Mouse (Mus musculus): ENCODE data around the gene Serp2. TPM values are rescaled to one million over a fixed set of nuclear protein-coding genes. Genes with fewer than 3 reads are reported as not detected.

Gene Serp2
- total and polyA plus RNA-seq, 2 experiments from 2014 or later: 199 to 271 TPM

DNA sequence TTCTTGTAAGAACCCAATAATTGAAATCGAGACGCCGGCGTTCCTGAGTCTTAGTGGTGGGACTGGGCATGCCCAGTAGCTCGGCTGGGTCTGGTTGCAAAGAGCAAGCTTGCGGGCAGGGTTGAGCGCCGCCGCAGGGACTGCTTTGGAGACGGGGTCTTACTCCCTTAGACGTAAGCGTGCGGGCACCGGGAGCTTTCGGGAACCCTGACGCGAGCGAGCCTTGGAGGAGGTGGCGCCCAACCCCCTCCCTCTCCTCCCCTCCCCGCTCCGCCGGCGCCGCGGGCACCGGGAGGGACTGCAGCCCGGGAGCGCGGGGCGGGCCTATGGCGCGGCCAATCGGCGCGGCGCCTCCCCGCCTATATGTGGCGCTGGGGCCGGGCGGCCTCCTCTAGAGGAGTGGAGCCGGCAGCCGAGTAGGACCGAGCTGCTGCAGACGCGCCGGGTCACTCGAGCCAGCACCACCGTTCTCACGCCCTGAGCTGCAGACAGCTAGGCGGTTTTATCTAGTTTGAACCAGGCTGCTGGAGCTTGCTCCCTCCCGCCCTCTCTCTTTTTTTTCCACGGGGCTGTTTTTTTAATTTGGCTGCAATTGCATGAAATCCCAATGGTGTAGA is 52.5 kb downstream of the Serp2 start:
- under 1% methylated on average over 44 of the region's 52 CpGs for WGBS

DNA sequence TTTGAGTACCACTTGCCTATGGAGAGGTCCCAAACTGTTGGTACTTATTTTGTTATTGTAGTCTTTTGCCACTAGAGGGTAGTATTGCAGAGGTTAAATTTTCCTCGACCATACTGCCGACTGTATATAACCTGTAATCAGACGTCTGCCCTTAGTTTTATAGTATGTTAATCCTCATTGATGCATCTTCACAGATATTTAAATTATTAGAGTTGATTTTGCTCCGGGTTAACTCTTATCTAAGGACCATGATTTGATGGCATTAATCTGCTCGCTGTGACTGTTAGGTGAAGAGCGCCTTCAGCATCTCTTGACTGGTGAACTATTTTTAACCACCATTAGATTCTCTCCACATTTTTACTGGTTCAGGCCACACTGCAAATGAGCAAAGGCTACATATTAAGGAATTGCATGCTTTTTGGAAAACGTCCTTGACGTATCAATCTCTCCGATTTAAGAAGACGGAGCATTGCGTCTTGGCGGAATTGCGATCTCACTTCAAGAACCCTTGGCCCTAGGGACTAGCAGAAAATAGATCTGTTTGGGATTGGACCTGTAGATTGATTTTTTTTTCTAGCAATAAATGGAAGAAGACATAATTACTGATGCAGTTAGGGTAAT is 53.3 kb downstream of the Serp2 start:
- peak overlapping the region; percentile 95 for H3K4me2 ChIP-seq (ENCODE audit: low read depth, low read length, poor library complexity, severe bottlenecking)
- H3K27me3 ChIP-seq (ENCODE audit: insufficient read depth, low read length): no peaks in the 10 kb centered on the region
- TF ChIP-seq CTCF (IDR thresholded peaks at IDR 0.05): peak; percentile 82
- 4% methylated on average over 13 of the region's 13 CpGs for WGBS
- H3K36me3 ChIP-seq (ENCODE audit: insufficient read depth, low read length): peaks cover 10% of the 10 kb centered on the region; the same call in 1 of the 2 replicates
- H3K27ac ChIP-seq (ENCODE audit: low read depth, low read length): peak overlapping the region; percentile 100
- ATAC-seq (ENCODE audit: low FRiP score) (no peak), DNase-seq (ENCODE audit: low spot score) (peak; percentile 82)
- H3K9ac ChIP-seq (replicated peaks; ENCODE audit: low read length, poor library complexity, severe bottlenecking): peak overlapping the region; percentile 99
- peak overlapping the region; percentile 69 for H3K4me3 ChIP-seq (ENCODE audit: low read depth, low read length)
- H3K4me1 ChIP-seq (ENCODE audit: insufficient read depth, low read length): peaks cover 10% of the 10 kb centered on the region; the same call in 1 of the 2 replicates
- H3K9me3 ChIP-seq (ENCODE audit: low read length): no peaks in the 10 kb centered on the region

More for the DNA sequence above, 52.5 kb downstream of the Serp2 start:
- H3K27ac ChIP-seq (ENCODE audit: low read depth, low read length): peak overlapping the region; percentile 100
- H3K4me3 ChIP-seq (ENCODE audit: low read depth, low read length): peak overlapping the region; percentile 69
- peak overlapping the region; percentile 99 for H3K9ac ChIP-seq (replicated peaks; ENCODE audit: low read length, poor library complexity, severe bottlenecking)
- H3K4me1 ChIP-seq (ENCODE audit: insufficient read depth, low read length): peaks cover 11% of the 10 kb centered on the region; the same call in 1 of the 2 replicates
- TF ChIP-seq CTCF (IDR thresholded peaks at IDR 0.05): peak; percentile 1; the same call in 1 of the 2 replicates
- peak; percentile 92 for ATAC-seq (ENCODE audit: low FRiP score)
- peaks cover 10% of the 10 kb centered on the region; the same call in 1 of the 2 replicates for H3K36me3 ChIP-seq (ENCODE audit: insufficient read depth, low read length)
- peak overlapping the region; percentile 95 for H3K4me2 ChIP-seq (ENCODE audit: low read depth, low read length, poor library complexity, severe bottlenecking)
- DNase-seq (ENCODE audit: low spot score): peak; percentile 97
- no peaks in the 10 kb centered on the region for H3K27me3 ChIP-seq (ENCODE audit: insufficient read depth, low read length)
- no peaks in the 10 kb centered on the region for H3K9me3 ChIP-seq (ENCODE audit: low read length)

DNA sequence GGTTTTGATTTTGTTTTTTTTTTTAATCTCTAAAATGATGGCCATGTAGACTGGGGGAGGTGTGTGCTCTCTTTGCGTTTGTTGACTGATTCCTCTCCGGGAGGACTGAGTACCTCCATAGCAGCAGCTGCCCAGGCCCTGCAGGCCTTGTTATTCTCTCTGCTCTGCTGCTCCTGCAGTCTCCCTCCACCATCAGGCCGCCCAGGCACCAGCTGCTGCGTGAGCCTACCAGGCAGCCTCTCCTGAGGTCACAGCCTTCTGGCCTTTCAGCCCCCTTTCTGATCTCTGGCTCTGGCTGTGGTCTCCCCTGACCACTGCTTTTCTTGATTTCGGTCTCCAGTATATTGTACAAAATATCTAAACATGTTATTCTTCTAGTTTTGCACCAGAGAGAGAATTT is 56.7 kb downstream of the Serp2 start:
- no peak overlapping the region for H3K9ac ChIP-seq (replicated peaks; ENCODE audit: low read length, poor library complexity, severe bottlenecking)
- no peak overlapping the region for H3K4me3 ChIP-seq (ENCODE audit: low read depth, low read length)
- WGBS: 32% methylated on average over 5 of the region's 5 CpGs
- no peak overlapping the region for H3K27ac ChIP-seq (ENCODE audit: low read depth, low read length)
- H3K9me3 ChIP-seq (ENCODE audit: low read length): no peaks in the 10 kb centered on the region
- TF ChIP-seq CTCF (IDR thresholded peaks at IDR 0.05): no peak
- H3K36me3 ChIP-seq (ENCODE audit: insufficient read depth, low read length): no peaks in the 10 kb centered on the region
- ATAC-seq (ENCODE audit: low FRiP score): no peak
- H3K27me3 ChIP-seq (ENCODE audit: insufficient read depth, low read length): no peaks in the 10 kb centered on the region
- DNase-seq (ENCODE audit: low spot score): peak; percentile 43
- H3K4me2 ChIP-seq (ENCODE audit: low read depth, low read length, poor library complexity, severe bottlenecking): no peak overlapping the region
- peaks cover 3% of the 10 kb centered on the region; the same call in 1 of the 2 replicates for H3K4me1 ChIP-seq (ENCODE audit: insufficient read depth, low read length)

DNA sequence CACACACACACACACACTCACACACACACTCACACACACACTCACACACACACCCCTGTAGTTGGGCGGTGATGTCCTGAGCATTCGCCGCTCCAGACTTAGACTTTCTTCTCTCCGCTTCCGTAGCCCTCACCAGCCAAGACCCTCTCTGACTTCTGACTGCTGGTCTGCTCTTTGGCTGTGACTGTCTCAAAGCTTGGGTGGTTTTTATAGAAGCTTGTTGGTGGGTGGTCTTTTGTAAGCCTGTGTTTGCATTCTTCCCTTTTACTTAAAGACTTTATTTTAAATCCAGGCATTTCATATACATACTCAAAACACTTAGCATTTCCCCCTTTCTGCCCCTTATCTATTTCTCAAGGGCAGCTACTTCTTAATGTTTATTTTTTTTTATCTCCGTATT is 57.2 kb downstream of the Serp2 start:
- no peak overlapping the region for H3K4me3 ChIP-seq (ENCODE audit: low read depth, low read length)
- no peaks in the 10 kb centered on the region for H3K27me3 ChIP-seq (ENCODE audit: insufficient read depth, low read length)
- DNase-seq (ENCODE audit: low spot score): no peak
- H3K4me1 ChIP-seq (ENCODE audit: insufficient read depth, low read length): peaks cover 3% of the 10 kb centered on the region; the same call in 1 of the 2 replicates
- 77% methylated on average over 6 of the region's 6 CpGs for WGBS
- no peak overlapping the region for H3K9ac ChIP-seq (replicated peaks; ENCODE audit: low read length, poor library complexity, severe bottlenecking)
- no peak overlapping the region for H3K27ac ChIP-seq (ENCODE audit: low read depth, low read length)
- ATAC-seq (ENCODE audit: low FRiP score): no peak
- H3K4me2 ChIP-seq (ENCODE audit: low read depth, low read length, poor library complexity, severe bottlenecking): no peak overlapping the region
- H3K9me3 ChIP-seq (ENCODE audit: low read length): no peaks in the 10 kb centered on the region
- TF ChIP-seq CTCF (IDR thresholded peaks at IDR 0.05): no peak
- no peaks in the 10 kb centered on the region for H3K36me3 ChIP-seq (ENCODE audit: insufficient read depth, low read length)

DNA sequence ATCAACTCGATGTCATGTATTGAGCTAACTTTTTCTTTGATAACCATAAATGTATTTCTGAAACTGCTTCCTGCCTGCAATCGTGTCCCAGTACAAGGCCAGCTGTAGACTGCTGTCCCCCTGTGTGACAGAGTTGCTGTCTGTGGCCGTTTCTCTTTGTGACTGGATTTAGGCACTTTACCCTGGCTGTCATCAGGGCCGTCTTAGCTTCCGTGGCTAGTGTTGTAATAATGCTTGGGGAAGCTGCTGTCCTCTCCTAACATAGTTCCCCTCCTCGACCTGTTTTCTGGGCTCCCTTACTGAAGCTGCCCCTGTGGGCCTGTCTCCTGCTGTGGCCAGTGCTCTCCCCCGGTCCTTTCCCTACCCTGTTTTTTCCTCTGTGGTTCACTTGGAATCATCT is 58.5 kb downstream of the Serp2 start:
- H3K27ac ChIP-seq (ENCODE audit: low read depth, low read length): no peak overlapping the region
- no peak overlapping the region for H3K4me3 ChIP-seq (ENCODE audit: low read depth, low read length)
- no peak for TF ChIP-seq CTCF (IDR thresholded peaks at IDR 0.05)
- H3K9ac ChIP-seq (replicated peaks; ENCODE audit: low read length, poor library complexity, severe bottlenecking): no peak overlapping the region
- 41% methylated on average over 7 of the region's 7 CpGs for WGBS
- no peak for DNase-seq (ENCODE audit: low spot score)
- H3K4me2 ChIP-seq (ENCODE audit: low read depth, low read length, poor library complexity, severe bottlenecking): no peak overlapping the region
- H3K36me3 ChIP-seq (ENCODE audit: insufficient read depth, low read length): no peaks in the 10 kb centered on the region
- H3K27me3 ChIP-seq (ENCODE audit: insufficient read depth, low read length): no peaks in the 10 kb centered on the region
- H3K9me3 ChIP-seq (ENCODE audit: low read length): no peaks in the 10 kb centered on the region
- ATAC-seq (ENCODE audit: low FRiP score): no peak
- H3K4me1 ChIP-seq (ENCODE audit: insufficient read depth, low read length): peaks cover 3% of the 10 kb centered on the region; the same call in 1 of the 2 replicates

DNA sequence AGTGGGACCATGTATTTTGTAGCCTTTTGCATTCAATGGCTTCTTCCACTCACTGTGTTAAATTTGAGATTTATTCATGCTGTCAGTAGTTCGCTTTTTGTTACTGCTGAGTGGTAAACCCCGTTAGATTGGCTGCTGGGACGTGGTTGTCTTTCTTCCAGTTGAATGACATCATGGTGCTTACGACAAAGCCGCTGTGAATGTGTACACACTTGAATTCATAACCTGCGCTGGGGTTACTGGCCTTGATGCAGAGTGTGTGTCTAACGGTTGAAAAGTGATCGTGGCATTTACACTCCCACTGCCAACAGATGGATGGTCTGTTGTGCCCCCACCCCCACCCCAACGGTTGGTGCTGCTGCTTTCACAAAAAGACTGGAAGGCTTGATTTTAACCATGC is 59.5 kb downstream of the Serp2 start:
- no peaks in the 10 kb centered on the region for H3K36me3 ChIP-seq (ENCODE audit: insufficient read depth, low read length)
- ATAC-seq (ENCODE audit: low FRiP score): no peak
- H3K4me3 ChIP-seq (ENCODE audit: low read depth, low read length): no peak overlapping the region
- no peak overlapping the region for H3K27ac ChIP-seq (ENCODE audit: low read depth, low read length)
- 55% methylated on average over 9 of the region's 9 CpGs for WGBS
- peaks cover 3% of the 10 kb centered on the region; the same call in 1 of the 2 replicates for H3K4me1 ChIP-seq (ENCODE audit: insufficient read depth, low read length)
- TF ChIP-seq CTCF (IDR thresholded peaks at IDR 0.05): no peak
- no peak for DNase-seq (ENCODE audit: low spot score)
- H3K4me2 ChIP-seq (ENCODE audit: low read depth, low read length, poor library complexity, severe bottlenecking): no peak overlapping the region
- H3K9ac ChIP-seq (replicated peaks; ENCODE audit: low read length, poor library complexity, severe bottlenecking): no peak overlapping the region
- no peaks in the 10 kb centered on the region for H3K27me3 ChIP-seq (ENCODE audit: insufficient read depth, low read length)
- no peaks in the 10 kb centered on the region for H3K9me3 ChIP-seq (ENCODE audit: low read length)

Data from midbrain, postnatal 0 days (tissue).